Mouse (Mus musculus) erythroblast, embryonic 14.5 days (primary cell): ENCODE measurements around the gene Fam81a.

ENCODE experiments used
- GATA1 ChIP-seq: IDR thresholded peaks from 2 replicates; pipeline ENCODE4 v1.6.1; 2012; ENCODE audit warnings: low read length, inconsistent platforms, mixed read lengths
- TAL1 ChIP-seq: IDR thresholded peaks from 3 replicates; pipeline ENCODE4 v1.6.1; 2012; ENCODE audit warnings: low read length, inconsistent platforms, mixed read lengths

DNA sequence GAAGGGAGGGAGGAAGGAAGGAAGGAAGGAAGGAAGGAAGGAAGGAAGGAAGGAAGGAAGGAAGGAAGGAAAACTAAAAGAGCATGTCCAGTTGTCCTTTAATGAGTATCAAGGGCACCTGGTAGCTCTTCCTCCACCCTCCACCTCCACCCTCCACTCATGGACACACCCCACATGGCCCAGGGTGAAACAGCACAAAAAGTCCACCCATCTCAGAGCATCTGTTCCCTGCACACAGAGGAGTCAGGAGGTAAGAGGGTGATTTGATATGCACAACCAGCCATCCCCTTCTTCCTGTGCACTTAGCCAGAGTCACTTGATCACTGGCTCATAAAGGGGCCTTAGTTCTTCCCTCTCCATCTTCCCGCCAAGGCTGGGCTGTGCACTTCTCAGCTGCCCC is 99.4 kb downstream of the Fam81a start:
- no peak for TF ChIP-seq GATA1
- no peak for TF ChIP-seq TAL1
